ENCODE assay signal across 8 mouse cellular contexts in the genomic region with DNA sequence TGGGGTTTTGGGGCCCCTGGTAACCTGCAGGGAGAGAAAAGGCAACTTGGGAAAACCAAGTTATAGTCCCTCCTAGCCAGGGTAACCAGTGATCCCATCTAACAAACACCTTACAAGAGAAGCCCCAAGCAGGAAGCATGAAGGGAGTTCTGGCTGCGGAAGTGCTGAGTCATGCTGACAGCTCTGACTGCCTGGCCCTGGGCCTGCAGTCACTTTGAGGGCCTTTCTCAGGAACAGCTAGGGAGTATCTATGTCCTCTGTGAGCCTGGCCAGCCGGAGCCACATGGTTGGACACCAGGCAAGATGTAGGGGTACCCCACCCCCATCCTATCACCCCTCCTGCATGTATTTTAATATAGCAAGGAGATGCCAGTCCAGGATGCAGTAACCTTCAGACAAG. TPM values are rescaled to one million over a fixed set of nuclear protein-coding genes. Genes with fewer than 3 reads are reported as not detected.
DNase-seq lines count a peak whose midpoint lies in the region; ATAC-seq and TF ChIP-seq lines count a peak whose summit lies in the region.

No protein-coding gene starts in this region.

- H3K9me3 ChIP-seq in kidney, embryonic 14.5 days (ENCODE audit: control insufficient read depth, low read length), result no peaks in the 10 kb centered on the region

- no peak for TF ChIP-seq CTCF in kidney, adult 2 months (conservative IDR thresholded peaks at IDR 0.05; ENCODE audit: insufficient read depth, insufficient read length, low read depth, low read length)

- H3K36me3 ChIP-seq in kidney, adult 2 months (ENCODE audit: control insufficient read depth, insufficient read depth, low read length), result peaks cover 2% of the 10 kb centered on the region; the same call in 1 of the 2 replicates
- H3K36me3 ChIP-seq in kidney, embryonic 14.5 days (ENCODE audit: control insufficient read depth, insufficient read depth, low read length), result peaks cover 90% of the 10 kb centered on the region

- H3K27me3 ChIP-seq in kidney, adult 2 months (replicated peaks; ENCODE audit: control insufficient read depth, insufficient read depth, low read length), result no peaks in the 10 kb centered on the region
- no peaks in the 10 kb centered on the region for H3K27me3 ChIP-seq in kidney, embryonic 14.5 days (ENCODE audit: control insufficient read depth, insufficient read depth, low read length)

- no peak overlapping the region for H3K4me2 ChIP-seq in kidney, embryonic 14.5 days (replicated peaks; ENCODE audit: low read depth, low read length)

- no peak for TF ChIP-seq POLR2A in kidney, adult 2 months (IDR thresholded peaks at IDR 0.05; ENCODE audit: low read depth, low read length)

- DNase-seq in kidney, adult 2 months, result peak; percentile 87
- peak; percentile 77 for DNase-seq in NIH3T3 (ENCODE audit: low read depth)
- DNase-seq in gastrocnemius, postnatal 25 days, result peak; percentile 69
- peak; percentile 84 to 85 for DNase-seq in kidney, postnatal 36 days
- peak; percentile 78 for DNase-seq in skeletal muscle tissue, adult 2 months (ENCODE audit: low read depth, low spot score)
- DNase-seq in retina, embryonic 14.5 days (ENCODE audit: low spot score), result no peak

- no peak for ATAC-seq in kidney, embryonic 14.5 days (ENCODE audit: low FRiP score, low TSS enrichment)
- no peak for ATAC-seq in inflammation-experienced regulatory T-cells, adult 6 months

- peaks cover 28% of the 10 kb centered on the region for H3K4me1 ChIP-seq in kidney, adult 2 months (ENCODE audit: control insufficient read depth, insufficient read depth, low read length)
- H3K4me1 ChIP-seq in kidney, embryonic 14.5 days (ENCODE audit: control insufficient read depth, insufficient read depth, low read length), result no peaks in the 10 kb centered on the region

- 25% methylated on average over 2 of the region's 2 CpGs for WGBS in kidney, adult 2 months
- WGBS in kidney, embryonic 14.5 days, result 97% methylated on average over 2 of the region's 2 CpGs

- peak overlapping the region; percentile 70 for H3K27ac ChIP-seq in kidney, adult 2 months (ENCODE audit: insufficient read depth, low read depth, low read length)
- no peak overlapping the region for H3K27ac ChIP-seq in kidney, embryonic 14.5 days (ENCODE audit: low read depth, low read length)

- no peak overlapping the region for H3K4me3 ChIP-seq in kidney, adult 2 months (ENCODE audit: insufficient read depth, low read depth, low read length)
- no peak overlapping the region for H3K4me3 ChIP-seq in kidney, embryonic 14.5 days (ENCODE audit: low read length)

- no peak overlapping the region for H3K9ac ChIP-seq in kidney, embryonic 14.5 days (ENCODE audit: low read depth, low read length)

RNA-seq across cellular contexts. Expression of a gene that starts 16.3 kb away (rescaled TPM):
- polyA plus RNA-seq in kidney, adult 2 months (2012; rRNA removed), result 393 and 447 TPM in 2 replicates
- polyA plus RNA-seq in kidney, embryonic 14.5 days (2014; fragmentation: Nextera tagmentation; extraction: Ambion mirVana), result 94.0 and 174 TPM in 2 replicates
- total RNA-seq in gastrocnemius, postnatal 25 days (2021), result 10 to 100 TPM in 1 of 2 experiments, 1 to 10 TPM in 1; 9.1 to 25.6 TPM
- 100 to 1,000 TPM; 203 to 235 (median 209) TPM for polyA plus RNA-seq in inflammation-experienced regulatory T-cells, adult 6 months (2017; shearing (Covaris generic))
